Mouse (Mus musculus) thymus, postnatal 10 days (tissue): ENCODE measurements around the gene Ip6k1.

Experiments used
- DNase-seq, 2 experiments: peaks; one replicate each; pipeline ENCODE4 v3.0.0; 2021; ENCODE audit warnings: low spot score in 2 of 2

Ip6k1 gene

DNA sequence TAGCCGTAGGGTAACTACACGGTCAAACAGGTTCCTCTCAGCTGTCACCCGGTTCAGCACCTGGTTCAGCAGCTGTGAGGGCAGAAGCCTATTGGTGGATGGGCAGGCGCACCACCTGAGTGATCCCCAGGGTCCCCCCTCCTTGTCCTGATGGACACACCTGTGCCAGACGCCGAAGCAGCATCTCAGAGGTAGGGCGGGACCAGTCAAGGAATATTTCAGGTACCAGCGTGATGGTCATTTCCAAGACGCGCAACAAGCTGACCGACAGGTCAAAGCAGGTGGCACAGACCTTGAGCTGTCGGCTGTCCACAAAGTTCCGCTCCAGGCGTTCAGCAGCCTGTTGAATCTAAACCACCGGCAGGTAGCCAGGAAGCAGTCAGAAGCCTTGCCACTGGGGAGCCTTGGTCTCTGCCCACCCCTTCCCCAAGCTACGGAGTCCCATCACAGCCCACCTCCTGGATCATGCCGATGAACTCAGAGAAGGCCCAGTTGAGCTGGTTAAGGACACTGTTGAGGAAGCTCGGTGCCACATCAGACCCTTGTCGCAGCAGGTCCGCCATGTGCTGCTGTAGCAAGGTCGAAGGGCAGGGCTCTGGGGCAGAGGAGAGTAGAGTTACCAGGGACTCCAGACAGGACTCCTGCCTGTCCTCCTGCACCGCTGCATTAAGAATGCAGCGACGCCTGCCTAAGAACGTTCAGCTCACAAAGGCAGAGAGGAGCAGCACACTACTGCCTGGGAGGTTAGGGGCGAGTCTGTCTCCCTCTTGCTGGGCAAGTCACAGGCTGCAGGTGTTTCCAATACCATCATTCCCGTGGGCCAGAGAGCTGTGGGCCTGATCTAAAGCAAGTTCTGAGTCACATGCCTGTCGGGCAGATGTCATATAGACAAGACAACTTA, 54.3 kb downstream of the Ip6k1 start:
- DNase-seq: no peak

- no peak for DNase-seq
Observed at GRCm38 (mm10) chr9:108057262-108057562, 54.9 kb downstream of the Ip6k1 start.

GRCm38 (mm10) chr9:108058291-108058690, 56.0 kb downstream of the Ip6k1 start:
- no peak for DNase-seq

- no peak for DNase-seq
Observed at GRCm38 (mm10) chr9:108062142-108062541, 59.8 kb downstream of the Ip6k1 start.

DNA sequence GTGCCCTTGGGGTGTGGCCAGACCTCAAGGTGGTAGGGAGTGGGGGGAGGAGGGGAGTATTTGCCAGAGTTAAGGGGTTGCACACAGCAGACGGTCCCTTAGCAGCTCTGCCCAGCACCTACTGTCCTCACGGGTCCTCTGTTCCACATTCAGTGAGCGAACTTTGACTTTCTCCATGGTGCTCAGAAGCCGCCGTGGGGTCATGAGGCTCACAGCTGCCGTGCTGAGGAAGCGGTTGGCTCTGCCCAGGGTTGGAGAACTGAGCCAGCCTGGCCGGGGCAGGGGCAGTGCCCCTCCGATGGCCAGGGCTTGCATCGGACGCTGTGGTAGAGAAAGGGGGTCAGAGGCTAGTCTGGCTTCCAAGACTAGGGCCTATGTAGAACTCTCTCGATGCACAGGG, 61.1 kb downstream of the Ip6k1 start:
- no peak for DNase-seq

DNA sequence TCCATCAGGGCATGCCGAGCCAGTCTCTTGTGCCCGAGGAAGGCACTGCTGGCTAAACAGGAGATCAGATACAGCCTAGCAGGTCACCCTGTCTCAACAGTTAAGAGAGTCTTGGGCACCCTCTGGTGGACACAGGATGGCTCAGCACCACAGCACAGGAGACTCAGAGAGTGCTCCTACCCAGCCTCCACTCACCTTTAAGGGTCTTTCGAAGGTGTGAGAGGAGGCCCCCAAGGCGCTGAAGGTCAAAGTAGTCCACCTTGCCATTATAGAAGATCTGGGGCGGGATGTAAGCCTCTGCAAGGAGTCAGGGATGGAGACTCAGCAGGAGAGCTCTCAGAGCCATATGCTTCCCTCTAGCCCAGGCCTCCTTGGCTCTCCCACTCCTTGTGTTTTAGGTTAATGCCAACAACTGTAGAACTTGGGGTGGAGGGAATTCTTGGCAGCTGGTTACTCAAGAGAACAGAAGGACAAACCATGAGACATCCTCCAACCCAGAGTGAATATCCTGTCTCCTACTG, 63.2 kb downstream of the Ip6k1 start:
- peak; percentile 37 to 58 for DNase-seq

- no peak for DNase-seq
Observed at GRCm38 (mm10) chr9:108067199-108067598, 64.9 kb downstream of the Ip6k1 start.

DNA sequence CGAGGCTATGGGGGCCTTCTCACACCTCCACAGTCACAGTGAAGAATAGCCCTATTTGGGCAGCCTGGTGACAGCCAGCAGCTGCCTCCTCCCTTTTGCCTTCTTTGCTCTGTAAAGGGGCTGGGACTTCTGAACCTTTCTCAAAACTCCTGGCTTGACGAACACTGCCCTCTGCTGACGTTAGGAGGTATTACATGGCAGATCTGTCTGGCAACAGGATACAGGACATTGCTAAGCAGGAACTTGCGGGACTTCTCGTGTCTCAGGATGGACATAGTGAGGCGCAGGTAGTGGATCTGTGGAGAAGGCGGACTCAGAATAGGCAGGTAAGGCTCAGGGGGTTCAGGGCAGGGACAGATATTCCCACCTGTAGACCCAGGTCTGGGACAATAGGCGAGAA, 65.6 kb downstream of the Ip6k1 start:
- DNase-seq: peak; percentile 56 to 79

- no peak for DNase-seq
Observed at GRCm38 (mm10) chr9:108069007-108069406, 66.7 kb downstream of the Ip6k1 start.

DNA sequence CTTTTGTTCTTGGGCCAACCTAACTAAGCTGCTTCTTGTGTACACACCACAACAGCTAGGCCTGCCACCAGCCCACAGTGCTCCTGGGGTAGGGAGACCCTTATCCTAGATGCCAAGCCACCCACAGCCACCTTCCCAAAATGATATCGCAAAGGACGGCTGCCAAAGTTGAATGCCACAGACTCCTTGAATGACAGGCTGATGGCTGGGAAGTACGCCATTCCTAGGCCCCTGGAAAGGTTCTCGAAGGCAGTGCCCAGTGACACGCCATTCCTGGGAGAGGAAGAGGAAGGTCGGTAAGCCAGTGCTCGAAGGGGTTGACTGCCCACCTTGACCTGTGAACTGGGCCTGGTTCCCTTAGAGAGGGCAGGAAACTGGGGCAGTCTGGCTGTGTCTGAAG, 67.2 kb downstream of the Ip6k1 start:
- no peak for DNase-seq

DNA sequence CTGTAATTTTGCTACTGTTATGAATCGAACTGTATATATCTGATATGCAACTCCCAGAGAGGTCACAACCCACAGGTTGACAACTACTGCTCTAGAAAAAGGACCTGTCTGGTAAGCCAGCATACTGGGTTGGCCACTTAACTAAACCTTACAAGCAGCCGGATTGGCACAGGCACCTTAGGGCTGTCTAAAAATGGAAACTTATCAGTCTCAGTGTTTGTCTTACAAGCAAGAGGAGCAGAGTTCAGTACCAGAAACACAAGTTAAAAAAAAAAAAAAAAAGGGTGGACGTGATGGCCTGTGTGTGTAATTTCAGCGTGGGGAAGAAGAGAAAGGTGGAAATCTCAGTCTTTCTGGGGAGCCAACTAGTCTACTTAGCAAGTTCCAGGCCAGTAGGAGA, 69.5 kb downstream of the Ip6k1 start:
- no peak for DNase-seq

DNA sequence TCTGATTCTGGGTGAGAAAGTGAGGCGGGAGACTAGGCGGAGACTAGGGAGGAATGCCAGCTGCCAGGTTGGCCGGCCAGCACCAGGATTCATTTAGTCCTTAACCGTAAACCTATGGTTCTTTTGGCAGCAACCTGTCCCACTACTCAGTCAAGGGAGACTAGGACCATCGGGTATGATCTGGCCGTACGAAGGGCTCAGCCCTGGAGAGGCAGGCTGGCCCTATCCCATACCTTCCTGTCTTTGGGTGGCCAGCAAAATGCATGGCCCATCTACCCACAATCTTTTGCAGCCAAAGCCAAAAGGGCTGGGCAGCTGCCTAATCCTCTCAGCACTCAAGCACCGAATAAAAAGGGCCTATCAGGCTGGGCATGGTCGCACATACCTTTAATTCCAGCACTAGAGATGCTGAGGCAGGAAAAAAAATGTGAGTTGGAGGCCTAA, 70.2 kb downstream of the Ip6k1 start:
- no peak for DNase-seq

GRCm38 (mm10) chr9:108073141-108073930, 71.0 kb downstream of the Ip6k1 start:
- DNase-seq: no peak

DNA sequence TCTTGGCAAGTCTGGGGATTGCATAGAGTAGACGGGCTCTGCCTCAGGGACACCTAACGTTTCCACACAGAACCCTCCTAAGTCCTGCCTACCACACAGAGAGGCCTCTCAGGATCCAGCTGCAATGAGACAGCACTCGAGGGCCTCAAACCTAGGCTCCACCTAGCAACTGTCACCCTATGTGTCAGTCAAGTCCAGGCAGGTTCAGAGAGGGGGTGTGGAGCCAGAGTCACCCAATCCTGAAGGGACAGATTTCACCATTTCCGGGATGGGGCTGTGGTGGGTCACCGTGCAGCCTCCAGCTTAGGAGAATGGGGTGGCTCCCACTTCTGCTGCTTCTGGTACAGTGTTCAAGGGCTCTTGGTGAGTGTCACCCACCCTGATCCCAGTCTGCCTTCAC, 77.9 kb downstream of the Ip6k1 start, which contains the start of gene Mst1:
Gene Mst1, plus strand, starts transcription at position 269 of the 400 bp plus-strand sequence.
- no peak for DNase-seq

DNA sequence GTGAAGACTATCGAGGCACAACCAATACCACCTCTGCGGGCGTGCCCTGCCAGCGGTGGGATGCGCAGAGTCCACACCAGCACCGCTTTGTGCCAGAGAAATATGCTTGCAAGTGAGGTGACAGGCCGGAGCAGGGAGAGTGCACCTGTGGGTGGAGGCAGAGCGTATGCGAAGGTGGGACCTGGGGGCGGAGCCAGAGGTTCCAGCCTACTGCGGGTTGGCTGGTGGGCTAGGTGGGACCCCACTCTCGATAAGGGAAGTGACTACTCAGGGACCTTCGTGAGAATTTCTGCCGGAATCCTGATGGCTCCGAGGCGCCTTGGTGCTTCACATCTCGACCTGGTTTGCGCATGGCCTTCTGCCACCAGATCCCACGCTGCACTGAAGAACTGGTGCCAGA, 80.2 kb downstream of the Ip6k1 start:
- no peak for DNase-seq

DNA sequence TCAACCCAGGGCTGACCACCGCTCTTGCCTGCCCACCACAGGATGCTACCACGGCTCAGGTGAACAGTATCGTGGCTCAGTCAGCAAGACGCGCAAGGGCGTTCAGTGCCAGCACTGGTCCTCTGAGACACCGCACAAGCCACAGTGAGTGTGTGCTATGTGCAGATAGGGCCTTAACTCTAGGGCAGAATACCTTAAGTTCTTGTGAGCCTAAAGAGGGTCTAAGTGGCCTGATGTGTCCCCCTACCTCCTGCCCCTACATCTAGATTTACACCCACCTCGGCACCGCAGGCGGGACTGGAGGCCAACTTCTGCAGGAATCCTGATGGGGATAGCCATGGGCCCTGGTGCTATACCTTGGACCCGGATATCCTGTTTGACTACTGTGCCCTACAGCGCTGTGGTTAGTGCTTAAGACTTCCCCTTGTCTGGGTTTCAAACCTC, 80.7 kb downstream of the Ip6k1 start, which contains the start of gene Rnf123:
Gene Rnf123, minus strand, starts transcription at position 359 of the 444 bp plus-strand sequence.
- no peak for DNase-seq

GRCm38 (mm10) chr9:108083561-108083960, 81.3 kb downstream of the Ip6k1 start:
- no peak for DNase-seq

DNA sequence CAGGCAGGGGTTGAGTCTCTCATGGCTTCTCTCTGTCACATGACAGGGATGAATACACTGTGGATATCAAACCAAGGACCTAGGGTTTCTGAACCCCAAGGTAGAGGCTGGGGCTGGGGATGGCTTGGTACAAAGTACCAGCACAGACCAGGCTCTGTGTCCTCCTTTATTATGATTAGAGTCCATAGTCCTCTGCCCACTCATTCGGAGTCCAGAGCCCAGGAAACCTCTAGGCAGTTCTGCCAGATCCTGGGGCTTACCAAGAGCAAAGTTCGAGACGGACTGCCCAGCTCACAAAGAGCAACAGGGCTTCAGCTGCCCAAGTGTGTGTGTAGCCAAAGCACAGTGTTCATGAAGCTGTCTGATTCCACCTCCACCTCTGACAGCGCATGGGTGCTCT, 83.0 kb downstream of the Ip6k1 start:
- no peak for DNase-seq

GRCm38 (mm10) chr9:108090611-108091120, 88.4 kb downstream of the Ip6k1 start:
- DNase-seq: no peak

GRCm38 (mm10) chr9:108093586-108093985, 91.3 kb downstream of the Ip6k1 start:
- no peak for DNase-seq

- peak; percentile 92 to 95 for DNase-seq
Observed at GRCm38 (mm10) chr9:108094184-108094941, 92.1 kb downstream of the Ip6k1 start, which contains the start of gene Apeh. Apeh (minus strand) TSS chr9:108094606.
